Mouse (Mus musculus) fibroblast of lung, adult 2 months (primary cell): ENCODE data around the gene Ephb2.
A peak's percentile ranks its signal among the peaks of the same experiment; 100 is the strongest.

Experiments used
- DNase-seq: peaks from one replicate; pipeline ENCODE4 v3.0.0-alpha.2; 2011; ENCODE audit warnings: low read depth

Gene Ephb2

DNA sequence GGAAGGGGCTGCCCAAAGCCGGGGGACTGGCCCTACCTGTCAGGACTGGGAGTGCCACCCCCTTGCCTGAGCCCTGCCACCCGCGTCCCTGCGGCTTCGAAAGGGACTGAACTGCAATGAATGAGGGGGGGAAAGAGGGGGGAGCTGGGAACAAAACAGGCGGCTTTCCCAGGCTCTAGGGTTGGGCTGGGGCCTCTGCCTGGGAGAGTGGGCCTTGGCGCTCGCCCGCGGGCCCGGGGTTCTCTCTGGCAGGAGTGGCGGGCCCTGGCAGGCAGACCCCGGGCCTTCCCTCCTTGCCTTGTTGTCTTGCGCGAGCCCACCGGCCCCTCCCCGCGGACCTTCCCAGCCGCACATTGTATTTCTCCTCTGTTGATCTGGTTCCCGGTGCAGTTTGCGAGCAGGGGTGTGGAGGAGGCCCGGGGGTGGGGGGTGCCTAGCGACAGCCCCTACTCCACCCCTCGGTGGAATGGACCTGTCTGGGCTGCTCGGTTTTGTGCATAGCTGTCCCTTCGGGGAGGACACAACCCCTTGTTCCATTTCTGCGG is 671 bp upstream of the Ephb2 start:
- DNase-seq: no peak

- DNase-seq: no peak
These were observed 770 bp downstream of the Ephb2 start for GRCm38 (mm10) chr4:136834815-136835620.

GRCm38 (mm10) chr4:136834439-136834814 is 1.4 kb downstream of the Ephb2 start:
- DNase-seq: no peak

- DNase-seq: no peak
These were observed 2.0 kb downstream of the Ephb2 start for GRCm38 (mm10) chr4:136833619-136834351.

- no peak for DNase-seq
These were observed 3.1 kb downstream of the Ephb2 start for GRCm38 (mm10) chr4:136832559-136833232.

DNA sequence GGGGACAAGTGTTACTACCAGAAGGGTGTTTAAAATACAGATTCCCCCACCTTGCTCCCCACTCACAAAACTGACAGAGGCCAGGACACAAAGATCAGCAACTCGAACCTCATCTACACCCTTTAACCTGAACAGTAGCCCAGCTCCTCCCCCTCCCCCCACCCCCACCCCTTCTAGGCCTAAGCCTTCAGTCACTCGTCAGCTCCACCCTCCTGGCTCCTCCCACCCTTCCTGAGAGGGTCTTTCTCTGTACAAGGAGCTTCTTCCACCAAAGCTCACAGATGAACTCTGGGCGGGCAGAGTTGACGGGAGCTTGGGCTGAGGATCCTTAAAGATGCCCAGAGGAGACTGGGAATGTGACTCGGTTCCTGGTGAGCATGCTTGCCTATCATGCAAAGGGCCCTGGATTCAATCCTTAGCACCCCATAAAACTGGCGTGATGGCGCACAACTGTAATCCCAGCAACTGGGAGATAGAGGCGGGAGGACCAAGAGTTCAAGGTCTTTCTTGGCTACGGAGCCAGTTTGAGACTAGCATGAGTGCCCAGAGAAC is 5.4 kb downstream of the Ephb2 start:
- no peak for DNase-seq

- DNase-seq: no peak
These were observed 6.0 kb downstream of the Ephb2 start for GRCm38 (mm10) chr4:136829837-136830236.

DNA sequence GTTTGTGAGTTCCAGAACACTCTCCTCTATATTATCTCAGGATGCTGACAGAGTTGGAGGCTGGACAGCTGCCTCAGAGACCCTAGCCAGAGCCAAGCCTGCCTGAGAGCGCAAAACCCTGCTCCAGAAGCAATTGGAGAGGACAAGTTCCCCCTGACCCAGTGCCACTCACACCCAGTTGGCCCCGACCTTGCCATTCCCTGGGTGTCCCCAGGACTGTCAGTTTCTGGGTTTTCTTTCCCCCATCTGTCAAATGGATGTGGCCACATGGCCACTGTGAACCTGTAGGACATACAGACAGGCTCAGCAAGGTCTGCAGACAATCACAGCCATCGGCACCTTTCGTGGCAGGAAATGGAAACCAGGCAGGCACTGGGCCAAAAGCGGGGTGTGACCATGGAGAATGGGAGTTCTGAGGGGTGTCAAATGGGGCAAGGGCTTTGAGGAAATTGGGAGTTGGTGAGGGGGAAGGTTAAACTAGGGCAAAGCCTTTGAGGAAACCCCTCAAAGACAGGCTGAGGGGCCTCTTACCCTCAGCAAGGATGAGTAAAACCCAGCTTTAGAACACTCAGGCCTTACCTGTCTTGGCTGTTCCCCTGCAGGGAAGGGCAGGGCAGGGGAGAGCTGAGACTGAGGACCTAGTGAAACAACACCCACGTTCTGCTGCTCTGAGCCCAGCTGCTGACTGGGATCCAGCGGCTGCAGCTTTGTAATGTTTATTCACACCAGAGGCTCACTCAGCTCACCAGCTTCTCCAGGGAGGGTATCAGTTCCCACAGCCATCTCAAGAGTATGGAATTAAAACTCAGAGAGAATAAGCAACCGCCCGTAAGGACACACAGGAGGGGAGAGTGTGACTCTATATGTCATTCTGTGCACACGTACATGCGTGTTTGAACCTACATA is 6.9 kb downstream of the Ephb2 start:
- no peak for DNase-seq

DNA sequence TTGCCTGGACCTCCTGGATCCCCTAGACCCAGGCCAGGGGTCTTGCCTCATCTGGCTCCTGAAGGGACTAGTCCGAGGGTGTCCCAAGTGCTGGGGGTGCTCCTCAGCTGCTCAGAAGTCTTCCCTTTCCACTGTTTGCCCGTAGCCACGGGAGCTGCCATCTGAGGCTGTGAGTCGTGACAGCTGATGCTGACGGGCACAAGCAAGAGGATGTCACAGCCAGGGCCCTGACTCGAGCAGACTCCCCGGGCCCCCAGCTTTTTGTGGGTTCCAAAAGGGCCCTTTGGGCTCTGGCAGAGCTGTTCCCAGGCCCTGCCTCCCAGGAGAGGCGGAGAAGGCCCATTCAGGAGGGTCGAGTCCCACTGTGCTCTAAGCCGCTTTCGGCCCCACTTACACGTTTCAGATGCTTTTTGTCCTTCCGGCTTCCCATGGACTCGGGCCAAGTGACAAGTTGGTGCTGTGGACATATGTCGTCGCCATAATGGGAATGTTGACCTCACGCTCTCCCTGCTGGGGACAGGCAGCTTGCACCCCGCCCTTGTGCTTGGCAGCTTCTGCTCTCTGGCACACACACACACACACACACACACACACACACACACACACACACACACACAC is 10.7 kb downstream of the Ephb2 start:
- no peak for DNase-seq

DNA sequence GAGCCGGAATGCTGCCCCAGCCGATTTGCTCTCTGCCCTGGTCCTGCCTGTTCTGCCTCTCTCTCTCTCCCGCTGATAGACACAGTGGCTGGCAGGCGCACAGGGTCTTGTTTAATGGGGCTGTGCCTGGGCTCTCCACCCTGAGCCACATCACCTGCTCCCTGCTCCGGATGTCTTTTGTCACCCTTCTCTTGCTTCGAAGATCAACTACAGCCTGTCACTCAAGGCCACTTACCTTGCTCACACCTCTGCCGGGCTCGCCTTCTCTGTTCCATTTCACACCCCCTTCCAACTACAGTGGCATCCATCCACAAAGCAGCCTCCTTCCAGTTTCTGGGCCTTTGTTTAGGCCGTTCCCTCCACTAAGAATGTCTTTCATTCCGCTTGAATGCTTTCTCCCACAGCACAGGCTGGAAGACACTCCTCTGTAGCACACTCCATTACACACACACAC is 15.7 kb downstream of the Ephb2 start:
- DNase-seq: no peak

DNA sequence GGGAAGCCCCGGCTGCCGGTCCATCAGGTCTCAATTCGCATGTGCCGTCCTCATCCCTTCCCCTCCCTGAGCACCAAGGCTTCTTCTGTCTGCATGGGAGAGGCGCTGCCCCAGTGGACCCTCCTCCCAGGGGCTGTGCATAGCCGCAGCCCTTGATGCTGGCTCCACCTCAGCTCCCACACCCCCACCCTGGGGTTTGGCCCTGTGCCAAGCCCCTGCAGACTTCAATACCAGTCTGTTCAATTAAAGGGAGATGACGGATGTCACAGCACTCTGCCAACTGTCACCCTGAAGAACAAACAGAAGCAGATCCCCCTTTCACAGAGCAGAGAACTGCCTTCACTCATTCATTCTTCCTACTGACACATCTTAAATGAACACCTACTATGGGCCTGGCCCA is 19.1 kb downstream of the Ephb2 start:
- no peak for DNase-seq

GRCm38 (mm10) chr4:136815364-136815763 is 20.4 kb downstream of the Ephb2 start:
- no peak for DNase-seq

DNA sequence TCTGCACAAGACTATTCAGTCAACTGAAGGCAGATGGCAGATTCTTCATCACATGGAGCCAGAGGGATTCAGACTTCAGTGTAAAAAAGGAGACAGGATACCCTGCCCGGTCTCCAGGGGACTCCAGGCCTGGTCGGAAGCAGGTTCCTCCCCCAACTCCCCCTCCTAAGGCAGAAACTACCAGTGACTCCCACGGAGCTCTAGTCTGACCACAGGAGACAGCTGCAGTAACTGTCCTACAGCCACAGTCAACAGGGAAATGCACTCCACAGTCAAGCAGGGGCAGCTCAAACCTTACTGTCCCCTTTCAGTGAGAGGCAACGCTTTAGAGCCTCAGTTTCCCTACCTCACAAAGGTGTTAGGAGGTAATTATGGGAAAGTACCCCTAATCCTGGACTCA is 23.2 kb downstream of the Ephb2 start:
- DNase-seq: no peak

DNA sequence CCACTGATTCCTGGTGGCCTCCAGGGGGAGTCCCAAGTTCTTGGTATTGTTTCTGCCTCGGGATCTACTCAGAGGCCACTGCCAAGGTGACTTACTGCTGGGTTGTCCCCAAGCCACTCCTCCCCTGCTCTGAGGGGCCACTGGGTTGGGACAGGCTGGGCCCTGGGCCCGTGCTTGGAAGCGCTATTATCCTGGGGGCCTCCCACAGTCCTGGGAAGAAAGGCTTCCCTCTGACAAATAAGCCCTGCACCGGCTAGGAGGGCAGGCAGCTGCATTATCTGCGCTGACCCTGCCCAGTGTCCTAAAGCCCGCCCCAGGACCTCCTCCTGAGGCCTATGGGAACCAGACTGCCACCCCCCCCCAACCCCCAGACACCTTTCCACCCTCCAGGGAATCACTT is 24.2 kb downstream of the Ephb2 start:
- no peak for DNase-seq

DNA sequence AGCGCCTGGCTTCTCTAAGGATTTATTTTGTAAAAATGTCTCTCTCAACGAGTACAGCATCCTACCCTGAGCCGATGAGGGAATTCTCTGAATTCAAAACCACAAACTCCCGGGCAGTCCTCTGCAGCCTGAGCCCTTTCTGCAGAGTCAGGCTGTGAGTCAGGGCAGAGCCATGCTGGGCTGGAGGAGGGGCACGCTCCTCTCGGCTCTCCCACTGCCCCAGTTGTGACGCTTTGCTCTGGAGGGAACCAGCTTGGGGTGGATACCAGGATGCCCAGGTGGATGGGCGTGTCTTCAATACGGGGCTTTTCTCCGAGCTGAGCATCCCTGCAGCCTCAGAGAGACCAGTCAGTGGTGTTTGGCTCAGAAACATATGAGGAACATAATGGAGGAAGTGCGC is 27.3 kb downstream of the Ephb2 start:
- DNase-seq: peak; percentile 72

DNA sequence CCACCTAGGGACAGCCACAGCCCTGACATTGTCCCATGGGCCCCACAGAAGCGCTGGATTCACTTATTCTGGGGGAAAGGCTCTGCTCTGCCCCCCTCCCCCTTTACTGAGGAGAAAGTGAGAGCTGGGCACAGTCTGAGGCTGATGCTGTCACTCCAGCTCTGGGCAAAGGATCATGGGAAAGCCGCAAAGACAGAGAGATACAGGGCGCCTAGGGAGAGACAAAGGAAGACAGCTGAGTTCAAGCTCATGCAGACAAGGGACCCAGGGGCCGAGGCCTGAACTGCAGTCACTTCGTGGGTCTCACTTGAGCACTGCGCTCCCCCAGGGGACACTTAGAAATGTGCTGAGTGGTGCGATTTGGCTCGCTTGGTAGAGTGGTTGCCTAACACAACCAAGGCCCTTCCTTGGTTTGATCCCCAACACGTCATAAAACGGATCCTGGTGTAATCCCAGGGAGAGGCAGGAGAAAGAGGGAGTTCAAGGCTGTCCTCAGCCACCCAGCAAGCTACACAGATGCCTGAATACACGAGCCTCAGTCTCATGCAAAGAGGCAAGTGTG is 28.3 kb downstream of the Ephb2 start:
- DNase-seq: no peak

DNA sequence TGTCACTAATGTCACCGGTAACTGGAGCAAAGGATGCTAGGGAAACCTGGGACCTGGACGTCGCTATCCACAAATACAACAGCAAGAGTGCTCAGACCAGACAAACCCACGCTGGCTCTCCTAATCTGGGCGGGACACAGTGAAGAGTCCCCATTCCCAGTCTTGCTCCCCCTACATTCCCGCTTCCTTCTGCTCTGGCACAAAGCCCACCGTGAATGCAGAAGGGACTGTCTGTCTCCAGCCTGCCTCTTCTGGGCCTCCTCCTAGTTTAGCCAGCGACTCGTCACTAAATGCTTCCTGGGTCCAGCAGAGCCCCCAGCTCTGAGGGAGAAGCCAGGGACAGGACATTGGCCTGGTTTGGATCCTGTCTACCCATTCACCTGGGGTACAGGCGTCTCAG is 29.5 kb downstream of the Ephb2 start:
- DNase-seq: no peak

DNA sequence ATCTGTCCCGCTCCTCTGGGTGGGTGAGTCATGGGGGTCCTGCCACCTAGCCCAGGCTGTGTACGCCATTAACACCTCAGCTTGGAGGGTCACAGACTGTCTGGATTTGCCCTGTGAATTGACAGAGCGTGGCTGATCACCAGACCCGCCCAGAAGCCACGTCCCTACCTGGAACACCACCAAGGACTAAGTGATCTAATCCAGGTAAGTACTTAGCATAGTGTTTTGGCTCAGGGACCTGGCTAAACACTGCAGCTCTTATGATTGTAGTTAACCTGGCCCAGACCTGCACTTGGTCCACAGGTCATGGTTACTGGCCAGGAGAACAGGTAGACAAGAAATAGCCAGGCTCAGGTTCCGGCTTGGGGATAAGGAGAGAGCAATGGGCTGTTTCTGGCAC is 31.4 kb downstream of the Ephb2 start:
- no peak for DNase-seq

DNA sequence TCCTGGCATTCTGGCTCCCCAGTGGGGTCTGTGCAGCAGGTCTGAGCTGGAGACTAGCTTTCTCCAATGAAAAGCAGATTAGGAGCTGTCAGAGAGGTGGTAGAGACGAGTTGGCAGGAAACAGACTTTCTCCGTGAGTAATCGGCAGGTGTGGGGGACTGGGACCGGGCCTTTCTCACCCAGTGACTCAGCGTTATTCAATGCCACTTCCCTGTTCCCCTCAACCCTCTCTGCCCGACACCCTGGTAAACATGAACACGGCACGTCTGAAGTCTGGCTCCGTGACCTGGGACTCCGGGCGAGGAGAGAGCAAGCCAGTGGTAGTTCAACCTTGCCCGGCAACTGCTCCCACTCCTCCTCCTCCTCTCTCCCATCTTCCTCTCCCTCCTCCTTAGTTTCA is 33.3 kb downstream of the Ephb2 start:
- peak; percentile 78 for DNase-seq

DNA sequence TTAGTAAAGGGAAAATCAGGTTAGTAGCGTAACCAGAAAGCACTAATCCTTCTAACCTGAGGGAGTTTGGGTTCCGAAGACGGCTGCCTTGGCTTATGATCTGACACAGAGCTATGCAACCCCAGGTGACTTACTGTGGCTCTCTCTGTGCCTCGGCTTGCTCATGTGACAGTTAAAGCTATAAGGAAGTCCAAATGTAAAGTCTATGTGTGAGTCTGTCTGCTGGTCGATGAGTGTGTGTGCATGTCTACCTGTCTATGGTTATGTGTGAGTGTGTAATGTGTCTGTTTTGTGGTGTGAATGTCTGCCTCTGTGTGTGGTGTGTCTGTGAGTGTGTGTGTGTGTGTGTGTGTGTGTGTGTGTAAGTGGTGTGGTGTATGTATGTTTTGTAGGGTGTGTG is 33.8 kb downstream of the Ephb2 start:
- no peak for DNase-seq

DNA sequence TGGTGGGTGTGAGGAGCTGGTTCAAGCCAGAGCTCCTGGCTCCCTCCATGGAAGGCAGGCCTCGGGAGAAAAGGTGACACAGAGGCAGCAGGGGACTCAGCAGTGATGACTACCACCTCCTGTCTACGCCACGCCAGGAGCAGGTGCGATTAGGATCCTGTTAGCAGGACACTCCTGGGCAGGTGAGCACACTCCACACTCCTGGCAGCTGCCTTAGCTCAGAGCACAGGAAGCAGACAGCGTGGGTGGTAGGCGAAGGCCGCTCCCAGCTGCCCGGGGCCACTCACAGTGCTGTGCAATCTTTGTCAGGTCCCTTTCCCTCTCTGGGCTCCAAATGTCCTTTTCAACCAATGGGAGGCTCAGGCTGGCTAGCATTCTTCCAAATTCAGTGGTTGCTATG is 34.3 kb downstream of the Ephb2 start:
- no peak for DNase-seq
